Mouse (Mus musculus): Measurements from ENCODE around the gene Mcts2. TPM values are rescaled to one million over a fixed set of nuclear protein-coding genes. Genes with fewer than 3 reads are reported as not detected.

The Mcts2 gene
- polyA plus RNA-seq, 1 experiment from 2014 or later = 36.6 TPM

- Histone ChIP-seq H3K4me3 (replicated peaks; ENCODE audit: low read depth, low read length) (no peak overlapping the region), H3K4me1 (replicated peaks; ENCODE audit: insufficient read depth, low read length) (0 out of 2 replicates have a peak, but pooled peaks cover 3% of the 10 kb centered on the region), H3K9ac (ENCODE audit: low read depth, low read length) (no peak overlapping the region), H3K4me2 (ENCODE audit: low read length) (no peak overlapping the region), H3K36me3 (ENCODE audit: insufficient read depth, low read length) (peaks cover 70% of the 10 kb centered on the region), H3K9me3 (replicated peaks; ENCODE audit: low read length) (no peaks in the 10 kb centered on the region), H3K27me3 (ENCODE audit: insufficient read depth, low read length) (no peaks in the 10 kb centered on the region), H3K27ac (no peak overlapping the region)
- DNase-seq (ENCODE audit: low spot score) = no peak
- WGBS = 76% methylated on average over 5 of the region's 5 CpGs
- ATAC-seq (replicated peaks; ENCODE audit: low FRiP score, low read depth) = no peak
- no peak for TF ChIP-seq CTCF (IDR thresholded peaks at IDR 0.05; ENCODE audit: low read depth)
These were observed 7.9 kb upstream of the Mcts2 start for GRCm38 (mm10) chr2:152678925-152679324.

- no peak for TF ChIP-seq CTCF (IDR thresholded peaks at IDR 0.05; ENCODE audit: low read depth)
- Histone ChIP-seq H3K4me3 (replicated peaks; ENCODE audit: low read depth, low read length) (no peak overlapping the region), H3K27ac (peak overlapping the region; percentile 31; the same call in 1 of the 2 replicates), H3K36me3 (ENCODE audit: insufficient read depth, low read length) (peaks cover 77% of the 10 kb centered on the region), H3K9ac (ENCODE audit: low read depth, low read length) (0 out of 2 replicates have a peak overlapping the region, but pooled peaks have one; percentile 18), H3K9me3 (replicated peaks; ENCODE audit: low read length) (no peaks in the 10 kb centered on the region), H3K27me3 (ENCODE audit: insufficient read depth, low read length) (no peaks in the 10 kb centered on the region), H3K4me2 (ENCODE audit: low read length) (no peak overlapping the region), H3K4me1 (replicated peaks; ENCODE audit: insufficient read depth, low read length) (0 out of 2 replicates have a peak, but pooled peaks cover 3% of the 10 kb centered on the region)
- no peak for ATAC-seq (replicated peaks; ENCODE audit: low FRiP score, low read depth)
- peak; percentile 48 for DNase-seq (ENCODE audit: low spot score)
- 62% methylated on average over 8 of the region's 8 CpGs for WGBS
These were observed 7.0 kb upstream of the Mcts2 start for GRCm38 (mm10) chr2:152679701-152680355.

GRCm38 (mm10) chr2:152683086-152683485, 3.7 kb upstream of the Mcts2 start:
- DNase-seq (ENCODE audit: low spot score) (no peak), ATAC-seq (replicated peaks; ENCODE audit: low FRiP score, low read depth) (no peak)
- Histone ChIP-seq H3K4me1 (replicated peaks; ENCODE audit: insufficient read depth, low read length) (0 out of 2 replicates have a peak, but pooled peaks cover 3% of the 10 kb centered on the region), H3K9me3 (replicated peaks; ENCODE audit: low read length) (0 out of 2 replicates have a peak, but pooled peaks cover 4% of the 10 kb centered on the region), H3K36me3 (ENCODE audit: insufficient read depth, low read length) (peaks cover 88% of the 10 kb centered on the region), H3K27me3 (ENCODE audit: insufficient read depth, low read length) (no peaks in the 10 kb centered on the region), H3K4me3 (replicated peaks; ENCODE audit: low read depth, low read length) (no peak overlapping the region), H3K27ac (no peak overlapping the region), H3K4me2 (ENCODE audit: low read length) (no peak overlapping the region), H3K9ac (ENCODE audit: low read depth, low read length) (no peak overlapping the region)
- 83% methylated on average over 5 of the region's 5 CpGs for WGBS
- TF ChIP-seq CTCF (IDR thresholded peaks at IDR 0.05; ENCODE audit: low read depth) = no peak

- WGBS = 60% methylated on average over 12 of the region's 12 CpGs
- H3K27ac ChIP-seq = peak overlapping the region; percentile 58; the same call in 1 of the 2 replicates
- H3K4me3 ChIP-seq (replicated peaks; ENCODE audit: low read depth, low read length) = no peak overlapping the region
- no peak for DNase-seq (ENCODE audit: low spot score)
- H3K9me3 ChIP-seq (replicated peaks; ENCODE audit: low read length) = 0 out of 2 replicates have a peak, but pooled peaks cover 4% of the 10 kb centered on the region
- H3K27me3 ChIP-seq (ENCODE audit: insufficient read depth, low read length) = no peaks in the 10 kb centered on the region
- no peak for ATAC-seq (replicated peaks; ENCODE audit: low FRiP score, low read depth)
- H3K36me3 ChIP-seq (ENCODE audit: insufficient read depth, low read length) = peaks cover 71% of the 10 kb centered on the region
- no peaks in the 10 kb centered on the region for H3K4me1 ChIP-seq (replicated peaks; ENCODE audit: insufficient read depth, low read length)
- no peak for TF ChIP-seq CTCF (IDR thresholded peaks at IDR 0.05; ENCODE audit: low read depth)
- H3K9ac ChIP-seq (ENCODE audit: low read depth, low read length) = no peak overlapping the region
- peak overlapping the region; percentile 37; the same call in 1 of the 2 replicates for H3K4me2 ChIP-seq (ENCODE audit: low read length)
These were observed 436 bp upstream of the Mcts2 start for GRCm38 (mm10) chr2:152686399-152686798.

GRCm38 (mm10) chr2:152691564-152692217, 4.9 kb downstream of the Mcts2 start:
- Histone ChIP-seq H3K4me1 (replicated peaks; ENCODE audit: insufficient read depth, low read length) (no peaks in the 10 kb centered on the region), H3K27ac (no peak overlapping the region), H3K4me2 (ENCODE audit: low read length) (no peak overlapping the region), H3K4me3 (replicated peaks; ENCODE audit: low read depth, low read length) (no peak overlapping the region), H3K9ac (ENCODE audit: low read depth, low read length) (no peak overlapping the region), H3K36me3 (ENCODE audit: insufficient read depth, low read length) (peaks cover 29% of the 10 kb centered on the region), H3K27me3 (ENCODE audit: insufficient read depth, low read length) (no peaks in the 10 kb centered on the region), H3K9me3 (replicated peaks; ENCODE audit: low read length) (no peaks in the 10 kb centered on the region)
- 71% methylated on average over 7 of the region's 7 CpGs for WGBS
- DNase-seq (ENCODE audit: low spot score) (peak; percentile 71), ATAC-seq (replicated peaks; ENCODE audit: low FRiP score, low read depth) (no peak)
- TF ChIP-seq CTCF (IDR thresholded peaks at IDR 0.05; ENCODE audit: low read depth) = peak; percentile 70

- TF ChIP-seq CTCF (IDR thresholded peaks at IDR 0.05; ENCODE audit: low read depth) = peak; percentile 90
- no peaks in the 10 kb centered on the region for H3K27me3 ChIP-seq (ENCODE audit: insufficient read depth, low read length)
- H3K27ac ChIP-seq = no peak overlapping the region
- ATAC-seq (replicated peaks; ENCODE audit: low FRiP score, low read depth) = 0 out of 2 replicates have a peak, but pooled peaks have one; percentile 4
- H3K4me2 ChIP-seq (ENCODE audit: low read length) = peak overlapping the region; percentile 34; the same call in 1 of the 2 replicates
- WGBS = 11% methylated on average over 9 of the region's 9 CpGs
- peak; percentile 89 for DNase-seq (ENCODE audit: low spot score)
- no peak overlapping the region for H3K4me3 ChIP-seq (replicated peaks; ENCODE audit: low read depth, low read length)
- no peaks in the 10 kb centered on the region for H3K9me3 ChIP-seq (replicated peaks; ENCODE audit: low read length)
- no peak overlapping the region; the same call in 1 of the 2 replicates for H3K9ac ChIP-seq (ENCODE audit: low read depth, low read length)
- H3K36me3 ChIP-seq (ENCODE audit: insufficient read depth, low read length) = peaks cover 24% of the 10 kb centered on the region
- H3K4me1 ChIP-seq (replicated peaks; ENCODE audit: insufficient read depth, low read length) = no peaks in the 10 kb centered on the region
These were observed 6.4 kb downstream of the Mcts2 start for GRCm38 (mm10) chr2:152693233-152693632.
